9 mouse cellular contexts compared by ENCODE assay signal in the genomic region with DNA sequence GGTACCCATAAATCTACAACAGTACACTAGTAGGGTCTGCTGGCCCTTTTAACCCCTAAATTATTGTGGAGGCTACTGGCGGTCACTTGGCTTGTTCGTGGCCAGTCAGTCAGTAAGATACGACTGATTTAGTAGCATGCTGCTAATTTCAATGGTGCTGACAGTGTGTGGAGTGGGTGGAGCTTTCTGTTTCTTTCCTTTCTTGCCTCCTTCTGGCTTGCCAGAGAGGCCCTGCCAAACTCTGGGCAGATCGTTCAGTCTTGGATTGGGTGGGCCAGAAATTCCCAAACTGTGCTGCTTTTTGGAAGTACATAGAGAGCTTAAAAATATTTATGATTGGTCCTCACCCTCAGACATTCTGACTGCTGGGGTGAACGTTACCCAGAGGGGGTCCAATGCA. TPM values are rescaled to one million over a fixed set of nuclear protein-coding genes. Genes with fewer than 3 reads are reported as not detected.
DNase-seq lines count a peak whose midpoint lies in the region; ATAC-seq lines count a peak whose summit lies in the region.
"Had no signal": no experiment of that assay in that cellular context is flagged by ENCODE, and none has a peak within 500 bp of the region (broad histone marks: within the 10 kb centered on the region; RNA-seq: fewer than 3 reads in every experiment).

No protein-coding gene starts in this region.

- 19% methylated on average over 5 of the region's 5 CpGs for WGBS in kidney, embryonic 14.5 days
- 39% methylated on average over 5 of the region's 5 CpGs for WGBS in embryonic facial prominence, embryonic 14.5 days
- WGBS in hindbrain, embryonic 14.5 days, result 33% methylated on average over 5 of the region's 5 CpGs
- WGBS in midbrain, embryonic 15.5 days, result 34% methylated on average over 5 of the region's 5 CpGs

- no peaks in the 10 kb centered on the region for H3K36me3 ChIP-seq in kidney, embryonic 14.5 days (ENCODE audit: control insufficient read depth, insufficient read depth, low read length)
- no peaks in the 10 kb centered on the region for H3K36me3 ChIP-seq in embryonic facial prominence, embryonic 14.5 days (ENCODE audit: control insufficient read depth, insufficient read depth, low read length)
- no peaks in the 10 kb centered on the region for H3K36me3 ChIP-seq in hindbrain, embryonic 14.5 days (replicated peaks; ENCODE audit: control insufficient read depth, insufficient read depth)
- H3K36me3 ChIP-seq in midbrain, embryonic 15.5 days (replicated peaks), result no peaks in the 10 kb centered on the region

- no peak overlapping the region; the same call in 1 of the 2 replicates for H3K9ac ChIP-seq in kidney, embryonic 14.5 days (ENCODE audit: low read depth, low read length)
- peak overlapping the region; percentile 38; the same call in 1 of the 2 replicates for H3K9ac ChIP-seq in embryonic facial prominence, embryonic 14.5 days (ENCODE audit: low read depth, low read length)
- peak overlapping the region; percentile 39; the same call in 1 of the 2 replicates for H3K9ac ChIP-seq in hindbrain, embryonic 14.5 days
- peak overlapping the region; percentile 23; the same call in 1 of the 2 replicates for H3K9ac ChIP-seq in midbrain, embryonic 15.5 days

- H3K9me3 ChIP-seq in kidney, embryonic 14.5 days (ENCODE audit: control insufficient read depth, low read length), result no peaks in the 10 kb centered on the region
- no peaks in the 10 kb centered on the region for H3K9me3 ChIP-seq in embryonic facial prominence, embryonic 14.5 days (ENCODE audit: control insufficient read depth, low read length)
- no peaks in the 10 kb centered on the region for H3K9me3 ChIP-seq in hindbrain, embryonic 14.5 days (ENCODE audit: control insufficient read depth, low read length)
- no peaks in the 10 kb centered on the region for H3K9me3 ChIP-seq in midbrain, embryonic 15.5 days
- H3K9me3 ChIP-seq: G1E had no signal

- peaks cover 7% of the 10 kb centered on the region; the same call in 1 of the 2 replicates for H3K4me1 ChIP-seq in kidney, embryonic 14.5 days (ENCODE audit: control insufficient read depth, insufficient read depth, low read length)
- H3K4me1 ChIP-seq in embryonic facial prominence, embryonic 14.5 days (ENCODE audit: control insufficient read depth, insufficient read depth, low read length), result no peaks in the 10 kb centered on the region
- peaks cover 26% of the 10 kb centered on the region; the same call in 1 of the 2 replicates for H3K4me1 ChIP-seq in hindbrain, embryonic 14.5 days (replicated peaks; ENCODE audit: control insufficient read depth, insufficient read depth, low read length)
- H3K4me1 ChIP-seq in midbrain, embryonic 15.5 days, result peaks cover 40% of the 10 kb centered on the region

- no peak for ATAC-seq in kidney, embryonic 14.5 days (ENCODE audit: low FRiP score, low TSS enrichment)
- no peak for ATAC-seq in embryonic facial prominence, embryonic 14.5 days (ENCODE audit: low read depth)
- ATAC-seq in hindbrain, embryonic 14.5 days (ENCODE audit: low FRiP score), result no peak
- no peak for ATAC-seq in midbrain, embryonic 15.5 days (replicated peaks)

- H3K27ac ChIP-seq in kidney, embryonic 14.5 days (ENCODE audit: low read depth, low read length), result no peak overlapping the region
- H3K27ac ChIP-seq in embryonic facial prominence, embryonic 14.5 days (replicated peaks; ENCODE audit: low read depth, low read length), result no peak overlapping the region
- H3K27ac ChIP-seq in hindbrain, embryonic 14.5 days, result no peak overlapping the region
- H3K27ac ChIP-seq in midbrain, embryonic 15.5 days, result no peak overlapping the region

- no peak for DNase-seq in kidney, adult 11 months
- DNase-seq in embryonic facial prominence, embryonic 14.5 days (ENCODE audit: low spot score), result no peak
- no peak for DNase-seq in hindbrain, embryonic 14.5 days (ENCODE audit: low spot score)
- DNase-seq in Muller cell, postnatal 12 days (ENCODE audit: inconsistent ontology term), result no peak
- no peak for DNase-seq in spleen, adult 12 weeks (ENCODE audit: low spot score)
- no peak for DNase-seq in right cerebral cortex, postnatal 25 days

- peak overlapping the region; percentile 43 for H3K4me2 ChIP-seq in kidney, embryonic 14.5 days (replicated peaks; ENCODE audit: low read depth, low read length)
- H3K4me2 ChIP-seq in embryonic facial prominence, embryonic 14.5 days (ENCODE audit: low read depth, low read length), result peak overlapping the region; percentile 49
- H3K4me2 ChIP-seq in hindbrain, embryonic 14.5 days (replicated peaks), result peak overlapping the region; percentile 49
- H3K4me2 ChIP-seq in midbrain, embryonic 15.5 days, result peak overlapping the region; percentile 49

- peak overlapping the region; percentile 38 for H3K4me3 ChIP-seq in kidney, embryonic 14.5 days (ENCODE audit: low read length)
- peak overlapping the region; percentile 29 for H3K4me3 ChIP-seq in embryonic facial prominence, embryonic 14.5 days (ENCODE audit: low read depth, low read length)
- H3K4me3 ChIP-seq in hindbrain, embryonic 14.5 days (replicated peaks; ENCODE audit: low read length), result peak overlapping the region; percentile 23
- no peak overlapping the region for H3K4me3 ChIP-seq in midbrain, embryonic 15.5 days

- H3K27me3 ChIP-seq in kidney, embryonic 14.5 days (ENCODE audit: control insufficient read depth, insufficient read depth, low read length), result peaks cover 50% of the 10 kb centered on the region
- H3K27me3 ChIP-seq in embryonic facial prominence, embryonic 14.5 days (replicated peaks; ENCODE audit: control insufficient read depth, insufficient read depth, low read length), result peaks cover 71% of the 10 kb centered on the region
- H3K27me3 ChIP-seq in hindbrain, embryonic 14.5 days (ENCODE audit: control insufficient read depth, insufficient read depth, low read length), result peaks cover 73% of the 10 kb centered on the region
- peaks cover 55% of the 10 kb centered on the region for H3K27me3 ChIP-seq in midbrain, embryonic 15.5 days (replicated peaks)

RNA-seq across cellular contexts. Expression of a gene that starts 2.5 kb away (rescaled TPM):
- polyA plus RNA-seq in kidney, embryonic 14.5 days (2014; fragmentation: Nextera tagmentation; extraction: Ambion mirVana), result 19.2 and 20.0 TPM in 2 replicates
- polyA plus RNA-seq in embryonic facial prominence, embryonic 14.5 days (2014; fragmentation: Nextera tagmentation; extraction: Ambion mirVana), result 11.6 and 13.0 TPM in 2 replicates
- 5.0 and 5.2 TPM in 2 replicates for polyA plus RNA-seq in hindbrain, embryonic 14.5 days (2014; fragmentation: Nextera tagmentation; extraction: Ambion mirVana)
- polyA plus RNA-seq in midbrain, embryonic 15.5 days (2015; fragmentation: Nextera tagmentation; extraction: Ambion mirVana), result 5.3 and 5.6 TPM in 2 replicates
- polyA plus RNA-seq: G1E had no signal

RNA-seq across cellular contexts. Expression of a gene that starts 6.3 kb away (rescaled TPM):
- polyA plus RNA-seq in kidney, embryonic 14.5 days (2014; fragmentation: Nextera tagmentation; extraction: Ambion mirVana), result 8.4 and 14.2 TPM in 2 replicates
- 4.2 and 5.8 TPM in 2 replicates for polyA plus RNA-seq in embryonic facial prominence, embryonic 14.5 days (2014; fragmentation: Nextera tagmentation; extraction: Ambion mirVana)
- 12.9 and 13.4 TPM in 2 replicates for polyA plus RNA-seq in hindbrain, embryonic 14.5 days (2014; fragmentation: Nextera tagmentation; extraction: Ambion mirVana)
- 14.2 and 15.0 TPM in 2 replicates for polyA plus RNA-seq in midbrain, embryonic 15.5 days (2015; fragmentation: Nextera tagmentation; extraction: Ambion mirVana)

RNA-seq across cellular contexts. Expression of a gene that starts 10.6 kb away (rescaled TPM):
- polyA plus RNA-seq in kidney, embryonic 14.5 days (2014; fragmentation: Nextera tagmentation; extraction: Ambion mirVana), result 180 and 243 TPM in 2 replicates
- polyA plus RNA-seq in embryonic facial prominence, embryonic 14.5 days (2014; fragmentation: Nextera tagmentation; extraction: Ambion mirVana), result 149 and 172 TPM in 2 replicates
- polyA plus RNA-seq in hindbrain, embryonic 14.5 days (2014; fragmentation: Nextera tagmentation; extraction: Ambion mirVana), result 155 and 161 TPM in 2 replicates
- 173 TPM in 2 replicates for polyA plus RNA-seq in midbrain, embryonic 15.5 days (2015; fragmentation: Nextera tagmentation; extraction: Ambion mirVana)

RNA-seq across cellular contexts. Expression of a gene that starts 12.5 kb away (rescaled TPM):
- 7.8 and 10.5 TPM in 2 replicates for polyA plus RNA-seq in kidney, embryonic 14.5 days (2014; fragmentation: Nextera tagmentation; extraction: Ambion mirVana)
- polyA plus RNA-seq in embryonic facial prominence, embryonic 14.5 days (2014; fragmentation: Nextera tagmentation; extraction: Ambion mirVana), result 9.9 and 12.2 TPM in 2 replicates
- 12.6 and 15.9 TPM in 2 replicates for polyA plus RNA-seq in hindbrain, embryonic 14.5 days (2014; fragmentation: Nextera tagmentation; extraction: Ambion mirVana)
- 13.0 and 14.1 TPM in 2 replicates for polyA plus RNA-seq in midbrain, embryonic 15.5 days (2015; fragmentation: Nextera tagmentation; extraction: Ambion mirVana)

RNA-seq across cellular contexts. Expression of a gene that starts 12.5 kb away (rescaled TPM):
- polyA plus RNA-seq in kidney, embryonic 14.5 days (2014; fragmentation: Nextera tagmentation; extraction: Ambion mirVana), result 149 and 173 TPM in 2 replicates
- polyA plus RNA-seq in embryonic facial prominence, embryonic 14.5 days (2014; fragmentation: Nextera tagmentation; extraction: Ambion mirVana), result 182 and 204 TPM in 2 replicates
- polyA plus RNA-seq in hindbrain, embryonic 14.5 days (2014; fragmentation: Nextera tagmentation; extraction: Ambion mirVana), result 342 and 388 TPM in 2 replicates
- 351 and 366 TPM in 2 replicates for polyA plus RNA-seq in midbrain, embryonic 15.5 days (2015; fragmentation: Nextera tagmentation; extraction: Ambion mirVana)
